Mouse (Mus musculus) splenic B cell, adult 2 months (primary cell): ENCODE data around the gene Plekha7.
A peak's percentile ranks its signal among the peaks of the same experiment; 100 is the strongest.

Experiments used
- DNase-seq: peaks from one replicate; pipeline ENCODE4 v3.0.0-alpha.2; 2011; ENCODE audit warnings: low read depth, low spot score
- H3K27me3 ChIP-seq: 2 replicates; pipeline ENCODE4 v1.6.1; 2012; ENCODE audit warnings: mild to moderate bottlenecking, low read length, moderate library complexity, mixed read lengths; ENCODE audit not compliant: control insufficient read depth, poor library complexity, insufficient read depth, severe bottlenecking
- H3K36me3 ChIP-seq: 2 replicates; pipeline ENCODE4 v1.6.1; 2012; ENCODE audit warnings: mild to moderate bottlenecking, low read length, moderate library complexity, mixed read lengths; ENCODE audit not compliant: control insufficient read depth, poor library complexity, insufficient read depth, severe bottlenecking

Plekha7 gene

DNA sequence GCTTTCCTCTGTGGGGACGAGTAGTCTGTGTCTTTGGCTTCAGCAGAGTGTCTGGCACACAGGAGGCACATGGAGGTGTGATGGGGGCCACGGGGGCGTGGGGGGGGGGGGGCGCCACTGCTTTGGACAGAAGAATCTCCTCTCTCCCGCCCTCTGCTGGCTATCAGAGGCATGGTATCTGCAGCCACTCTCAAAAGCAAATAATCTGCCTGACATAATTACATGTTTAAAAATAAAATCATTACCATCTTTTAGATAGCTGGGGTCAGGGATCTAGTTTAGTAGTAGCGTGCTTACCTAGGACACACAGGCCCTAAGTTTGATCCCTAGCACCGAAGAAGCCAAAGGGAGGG, 60.8 kb downstream of the Plekha7 start:
- peak; percentile 40 for DNase-seq
- no peaks in the 10 kb centered on the region for H3K27me3 ChIP-seq
- H3K36me3 ChIP-seq = no peaks in the 10 kb centered on the region

GRCm38 (mm10) chr7:116246696-116247376, 61.3 kb downstream of the Plekha7 start:
- Histone ChIP-seq H3K27me3 (no peaks in the 10 kb centered on the region), H3K36me3 (no peaks in the 10 kb centered on the region)
- peak; percentile 3 for DNase-seq

- no peaks in the 10 kb centered on the region for H3K27me3 ChIP-seq
- no peaks in the 10 kb centered on the region for H3K36me3 ChIP-seq
- peak; percentile 58 for DNase-seq
Measured at GRCm38 (mm10) chr7:116245815-116246695, 62.1 kb downstream of the Plekha7 start.

GRCm38 (mm10) chr7:116244302-116245165, 63.6 kb downstream of the Plekha7 start:
- DNase-seq = no peak
- Histone ChIP-seq H3K27me3 (no peaks in the 10 kb centered on the region), H3K36me3 (no peaks in the 10 kb centered on the region)

DNA sequence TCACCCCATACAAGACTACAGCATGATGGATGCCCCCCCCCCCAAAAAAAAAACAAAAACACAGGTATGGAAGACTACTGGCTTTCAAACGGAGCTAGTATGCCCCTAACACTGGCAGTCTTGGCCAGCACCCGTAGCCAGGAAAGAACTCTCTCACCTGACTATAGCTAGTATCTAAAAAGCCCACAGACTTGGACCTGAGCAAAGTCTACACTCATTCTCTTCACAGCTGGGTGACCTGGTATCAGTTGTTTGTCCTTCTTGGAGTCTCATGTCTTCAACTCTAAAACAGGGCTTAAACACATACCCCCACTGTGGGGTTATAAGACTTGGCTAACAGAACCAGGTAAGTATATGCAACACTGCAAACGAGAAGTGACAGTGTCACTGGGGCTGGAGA, 65.4 kb downstream of the Plekha7 start:
- no peaks in the 10 kb centered on the region for H3K36me3 ChIP-seq
- no peak for DNase-seq
- no peaks in the 10 kb centered on the region for H3K27me3 ChIP-seq

DNA sequence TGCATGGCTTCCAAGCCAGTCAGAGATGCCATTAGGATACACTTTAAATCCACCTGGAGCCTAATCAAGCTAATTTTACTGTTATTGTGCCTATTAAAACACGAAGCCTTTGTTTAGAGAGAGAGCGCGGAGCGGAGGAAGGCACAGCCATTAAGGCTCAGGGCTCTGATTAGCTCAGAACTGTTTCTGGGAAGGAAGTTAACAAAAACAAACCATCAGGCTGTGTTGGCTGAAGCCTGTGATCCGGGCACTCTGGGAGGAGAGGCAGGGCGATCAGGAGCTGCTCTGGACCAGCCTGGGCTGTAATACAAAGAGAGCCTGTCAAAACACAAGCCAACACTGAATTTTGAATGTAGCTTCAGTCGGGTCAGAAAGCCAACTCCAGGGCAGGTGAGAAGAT, 66.6 kb downstream of the Plekha7 start:
- Histone ChIP-seq H3K36me3 (no peaks in the 10 kb centered on the region), H3K27me3 (no peaks in the 10 kb centered on the region)
- no peak for DNase-seq

GRCm38 (mm10) chr7:116240791-116241474, 67.2 kb downstream of the Plekha7 start:
- no peaks in the 10 kb centered on the region for H3K27me3 ChIP-seq
- no peaks in the 10 kb centered on the region for H3K36me3 ChIP-seq
- no peak for DNase-seq

- Histone ChIP-seq H3K27me3 (no peaks in the 10 kb centered on the region), H3K36me3 (no peaks in the 10 kb centered on the region)
- no peak for DNase-seq
Measured at GRCm38 (mm10) chr7:116240353-116240752, 67.8 kb downstream of the Plekha7 start.

DNA sequence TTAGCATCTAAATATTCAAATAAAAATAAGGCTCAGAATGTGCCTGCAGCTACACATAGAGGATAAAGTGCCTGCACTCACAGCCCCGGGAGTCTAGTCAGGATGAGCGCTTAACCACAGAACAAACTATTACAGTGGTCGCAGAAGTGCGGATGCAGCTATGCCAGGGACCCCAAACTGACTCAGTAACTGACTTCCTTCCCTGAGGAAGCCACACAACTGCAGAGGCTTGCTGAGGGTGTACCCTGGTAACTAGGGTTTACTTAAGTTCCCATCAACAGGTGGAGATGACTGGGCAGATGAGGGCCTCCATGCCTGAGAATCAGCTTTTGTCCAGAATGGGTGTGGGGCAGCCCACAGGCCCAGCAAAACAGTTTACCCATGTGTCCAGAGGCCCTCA, 69.9 kb downstream of the Plekha7 start:
- no peaks in the 10 kb centered on the region for H3K27me3 ChIP-seq
- no peak for DNase-seq
- no peaks in the 10 kb centered on the region for H3K36me3 ChIP-seq

DNA sequence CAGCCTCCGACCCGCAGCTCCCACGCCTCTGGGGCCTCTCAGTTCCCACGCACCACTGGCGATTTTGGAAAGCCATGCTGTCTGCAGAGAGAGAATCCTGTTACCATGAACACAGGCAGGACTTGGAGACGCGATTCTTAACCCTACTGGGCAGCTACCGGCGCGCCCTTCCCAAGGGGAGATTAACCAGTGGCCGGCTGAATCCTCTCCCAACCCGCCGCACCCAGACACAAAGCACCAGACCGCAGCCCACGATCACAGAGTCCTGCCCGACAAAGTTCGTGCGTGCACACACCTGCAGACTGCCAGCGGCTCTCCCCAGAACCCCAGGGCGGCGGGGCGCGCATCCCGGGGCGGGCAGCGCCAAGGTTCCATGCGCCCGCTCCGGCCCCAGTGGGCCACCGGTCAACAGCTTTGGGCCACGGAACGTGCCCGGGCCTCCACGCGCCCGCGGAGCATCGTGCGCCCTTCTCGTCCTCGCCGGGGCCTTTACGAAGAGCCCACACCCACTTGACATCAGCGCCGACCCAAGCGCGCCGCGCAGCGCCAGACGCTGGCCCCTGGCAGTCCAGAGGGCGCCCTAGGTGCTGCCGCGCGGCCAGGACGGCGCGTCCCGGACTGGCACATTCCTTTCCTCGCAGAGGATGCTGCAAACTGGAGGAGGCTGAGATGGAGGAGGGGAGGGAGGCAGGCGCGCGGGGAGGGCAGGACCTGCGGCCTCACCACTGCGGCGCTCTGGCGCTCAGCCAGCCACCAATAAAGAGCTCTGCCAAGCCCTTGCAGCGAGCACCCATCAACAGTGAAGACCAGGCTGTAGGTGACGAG, 70.8 kb downstream of the Plekha7 start:
- H3K36me3 ChIP-seq = no peaks in the 10 kb centered on the region
- no peak for DNase-seq

DNA sequence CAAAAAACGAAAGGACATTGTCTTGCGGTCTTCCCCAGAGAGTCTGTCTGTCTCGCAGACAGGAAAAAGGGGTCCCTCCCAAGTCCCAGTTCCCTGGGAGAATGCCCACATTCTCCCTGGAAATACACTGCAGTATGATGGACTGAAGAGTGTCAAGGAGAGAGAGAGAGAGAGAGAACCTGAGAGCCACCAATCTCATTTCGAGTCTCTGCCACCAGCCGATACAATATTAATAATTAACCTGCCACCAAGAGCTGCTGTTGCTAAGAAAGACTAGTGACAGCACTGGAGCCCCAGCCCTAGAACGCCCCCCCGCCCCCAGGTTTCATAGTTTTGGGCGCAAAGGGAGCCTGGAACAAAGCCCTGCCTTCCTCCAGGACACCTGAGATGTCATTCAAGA, 71.6 kb downstream of the Plekha7 start:
- DNase-seq = no peak
- no peaks in the 10 kb centered on the region for H3K36me3 ChIP-seq
- no peaks in the 10 kb centered on the region for H3K27me3 ChIP-seq

More for the DNA sequence above, 70.8 kb downstream of the Plekha7 start:
- no peaks in the 10 kb centered on the region for H3K27me3 ChIP-seq

GRCm38 (mm10) chr7:116234287-116234806, 73.8 kb downstream of the Plekha7 start:
- DNase-seq = no peak
- H3K36me3 ChIP-seq = no peaks in the 10 kb centered on the region
- no peaks in the 10 kb centered on the region for H3K27me3 ChIP-seq

- DNase-seq = peak; percentile 45
- no peaks in the 10 kb centered on the region for H3K36me3 ChIP-seq
- no peaks in the 10 kb centered on the region for H3K27me3 ChIP-seq
Measured at GRCm38 (mm10) chr7:116230811-116231609, 77.2 kb downstream of the Plekha7 start.
